Mouse (Mus musculus) cortical plate, adult 2 months (tissue): Measurements from ENCODE around the gene Setd3.

Experiments
- CTCF ChIP-seq: fragments of 200-500 bp; IDR thresholded peaks from 2 replicates; pipeline ENCODE4 v1.5.1; 2011; ENCODE audit warnings: mild to moderate bottlenecking, control low read depth, low read length; ENCODE audit not compliant: insufficient read depth; ENCODE audit errors: extremely low read depth
- POLR2A ChIP-seq: fragments of 200-500 bp; IDR thresholded peaks from 2 replicates; pipeline ENCODE4 v1.6.1; 2011; ENCODE audit warnings: mild to moderate bottlenecking, low read length, control low read depth; ENCODE audit not compliant: insufficient read depth; ENCODE audit errors: extremely low read depth

- TF ChIP-seq POLR2A (no peak), CTCF (no peak)
These were observed 35.3 kb downstream of the Setd3 start for GRCm38 (mm10) chr12:108143624-108144498.
